Mouse (Mus musculus) cerebellum, postnatal 14 days (tissue): Measurements from ENCODE around the gene Insyn1.

ENCODE experiments used
- DNase-seq, 2 experiments: peaks; one replicate each; pipeline ENCODE4 v3.0.0; 2021; ENCODE audit warnings: mixed read lengths in 2 of 2

Insyn1 gene

GRCm38 (mm10) chr9:58535447-58536134 lies 47.2 kb downstream of the Insyn1 start:
- DNase-seq = peak; percentile 61 to 62

DNA sequence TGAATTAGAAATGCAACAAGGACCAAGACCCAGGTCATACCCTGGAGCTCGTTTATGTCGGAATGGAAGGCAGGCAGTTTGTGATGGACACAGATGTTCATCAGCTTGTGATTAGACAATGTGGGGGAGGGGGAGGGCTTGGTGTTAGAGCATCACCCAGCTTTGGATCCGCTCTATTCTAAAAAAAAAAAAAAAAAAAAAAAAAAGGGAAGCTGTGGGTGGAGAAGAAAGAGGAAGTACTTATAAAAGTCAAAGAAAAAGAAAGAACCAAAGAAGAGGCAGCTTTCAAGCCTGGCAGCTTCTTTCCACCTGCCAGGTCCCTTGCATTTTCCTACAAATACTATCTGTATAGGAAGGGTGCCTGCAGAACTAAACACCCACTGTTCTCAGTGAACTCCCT lies 49.4 kb downstream of the Insyn1 start:
- DNase-seq = no peak

- peak; percentile 80 to 82 for DNase-seq
Measured at GRCm38 (mm10) chr9:58539886-58540285, 51.5 kb downstream of the Insyn1 start.

DNA sequence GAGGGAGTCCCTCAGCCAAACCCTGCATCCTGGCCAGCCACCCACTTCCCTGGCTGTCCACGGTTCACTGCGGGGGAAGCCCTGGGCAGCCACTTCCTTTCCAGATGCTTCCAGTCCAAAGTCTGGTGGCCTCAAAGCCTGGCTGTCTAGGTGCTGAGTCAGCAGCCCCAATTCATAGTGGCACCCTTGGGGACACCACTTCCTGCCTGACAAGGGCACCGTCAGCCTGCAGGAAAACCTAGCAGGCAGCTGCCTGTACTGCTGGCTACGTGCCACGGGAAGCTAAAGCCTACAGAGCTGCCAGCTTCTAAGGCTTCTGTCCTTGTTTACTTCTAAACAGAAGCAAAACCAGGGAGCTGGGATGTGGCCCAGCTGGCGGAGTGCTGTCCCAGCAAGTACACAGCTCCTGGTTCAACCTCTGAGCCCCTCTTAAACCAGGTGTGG lies 53.5 kb downstream of the Insyn1 start:
- DNase-seq = peak; percentile 67 to 81

- DNase-seq = peak in 1 of 2 experiments; percentile 50
Measured at GRCm38 (mm10) chr9:58544879-58545324, 56.5 kb downstream of the Insyn1 start.

DNA sequence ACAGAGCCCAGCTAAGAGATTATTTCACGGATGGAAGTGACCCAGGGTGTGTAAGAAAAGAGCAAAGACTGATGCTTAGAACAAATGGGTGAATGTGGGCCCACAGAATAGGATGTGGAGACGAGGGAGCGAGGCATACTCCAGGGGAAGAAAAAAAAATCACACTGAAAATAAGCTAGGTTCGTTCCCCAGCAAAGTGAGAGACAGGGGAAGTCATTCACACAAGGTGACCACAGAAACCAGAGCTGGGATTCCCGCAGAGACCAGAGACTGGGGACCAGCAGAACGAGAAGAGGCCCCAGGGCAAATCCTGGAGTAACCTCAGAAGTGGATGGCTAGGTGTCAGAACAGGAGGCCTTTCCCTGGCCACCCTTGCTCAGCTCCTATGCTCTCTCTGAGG lies 57.0 kb downstream of the Insyn1 start:
- DNase-seq = no peak

DNA sequence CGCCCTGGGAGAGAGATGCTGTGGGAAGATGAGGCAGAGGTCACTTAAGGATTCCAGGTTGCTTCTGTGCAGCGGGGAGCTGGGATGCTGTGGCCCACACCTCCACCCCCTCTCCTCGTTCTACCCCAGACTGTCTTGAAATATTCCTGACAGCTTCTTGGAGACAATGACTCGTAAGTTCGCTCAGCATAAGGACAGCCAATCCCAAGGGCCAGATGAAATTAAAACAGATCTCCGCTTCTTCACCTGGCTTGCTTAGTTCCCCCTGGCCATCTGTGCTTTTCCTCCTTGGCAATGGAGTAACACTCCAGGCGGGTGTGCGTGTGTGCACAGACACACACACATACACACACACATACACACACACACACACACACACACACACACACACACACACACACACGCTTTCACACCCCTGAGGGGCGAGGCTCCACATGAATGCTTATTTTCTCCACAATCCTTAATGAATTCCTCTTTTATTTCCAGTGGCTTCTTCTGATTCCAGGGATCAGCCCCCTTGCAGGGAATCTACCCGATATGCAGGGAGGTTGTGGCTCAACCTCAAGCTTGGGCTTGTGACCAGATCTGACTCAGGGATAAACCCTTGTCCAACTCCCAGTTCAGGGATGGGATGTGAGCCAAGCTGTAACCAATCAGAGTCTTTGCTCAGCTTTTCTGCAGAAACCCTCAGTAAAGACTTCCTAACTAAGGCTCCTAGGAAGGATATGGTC lies 58.4 kb downstream of the Insyn1 start:
- DNase-seq = peak; percentile 82 to 85

DNA sequence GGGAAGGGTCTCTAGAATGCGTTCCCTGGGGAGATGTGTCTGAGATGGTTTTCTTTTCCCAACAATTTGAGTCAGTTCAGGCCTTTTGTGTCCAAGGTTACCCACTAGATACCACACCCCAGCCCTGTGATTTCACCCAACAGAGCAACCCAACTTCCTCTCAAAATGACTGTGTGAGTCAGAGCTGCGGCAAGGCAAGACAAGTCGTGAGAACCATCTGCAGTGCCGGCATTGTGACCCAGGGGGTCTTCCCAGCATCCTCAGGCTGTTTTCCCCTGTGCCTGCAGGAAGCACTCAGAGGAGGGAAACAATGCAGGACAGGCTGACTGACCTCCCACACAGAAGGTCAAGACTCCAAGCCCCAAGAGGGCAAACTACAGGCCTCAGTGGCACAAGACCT lies 60.5 kb downstream of the Insyn1 start:
- DNase-seq = no peak
